Mouse (Mus musculus): ENCODE measurements around the gene Cenpn.

The Cenpn gene

GRCm38 (mm10) chr8:116969531-116969930, 48.0 kb downstream of the Cenpn start:
- TF ChIP-seq NANOG (IDR thresholded peaks at IDR 0.05; ENCODE audit: borderline replicate concordance, low read length): no peak
- Histone ChIP-seq H3K36me3 (ENCODE audit: insufficient read depth, low read length) (no peaks in the 10 kb centered on the region), H3K9me3 (ENCODE audit: low read length) (no peaks in the 10 kb centered on the region), H3K4me1 (replicated peaks; ENCODE audit: low read depth, low read length) (peaks cover 43% of the 10 kb centered on the region), H3K4me3 (replicated peaks; ENCODE audit: low read length) (no peak overlapping the region), H3K27me3 (ENCODE audit: insufficient read depth, low read length) (no peaks in the 10 kb centered on the region)

- Histone ChIP-seq H3K4me3 (replicated peaks; ENCODE audit: low read length) (peak overlapping the region; percentile 54), H3K4me1 (replicated peaks; ENCODE audit: low read depth, low read length) (peaks cover 78% of the 10 kb centered on the region), H3K9me3 (ENCODE audit: low read length) (no peaks in the 10 kb centered on the region), H3K36me3 (ENCODE audit: insufficient read depth, low read length) (no peaks in the 10 kb centered on the region), H3K27me3 (ENCODE audit: insufficient read depth, low read length) (no peaks in the 10 kb centered on the region)
- TF ChIP-seq POU5F1 (IDR thresholded peaks at IDR 0.05; ENCODE audit: borderline replicate concordance, low read length): peak; percentile 86; the same call in 1 of the 2 replicates
- TF ChIP-seq CTCF (conservative IDR thresholded peaks at IDR 0.05; ENCODE audit: low read length): no peak
- TF ChIP-seq NANOG (IDR thresholded peaks at IDR 0.05; ENCODE audit: borderline replicate concordance, low read length): peak; percentile 21; the same call in 1 of the 2 replicates
Observed at GRCm38 (mm10) chr8:116975066-116975465, 53.5 kb downstream of the Cenpn start.

- H3K4me3 ChIP-seq (replicated peaks; ENCODE audit: low read length): peak overlapping the region; percentile 54
- H3K27me3 ChIP-seq (ENCODE audit: insufficient read depth, low read length): no peaks in the 10 kb centered on the region
- H3K4me1 ChIP-seq (replicated peaks; ENCODE audit: low read depth, low read length): peaks cover 74% of the 10 kb centered on the region
- TF ChIP-seq NANOG (IDR thresholded peaks at IDR 0.05; ENCODE audit: borderline replicate concordance, low read length) (no peak), POU5F1 (IDR thresholded peaks at IDR 0.05; ENCODE audit: borderline replicate concordance, low read length) (no peak), CTCF (conservative IDR thresholded peaks at IDR 0.05; ENCODE audit: low read length) (no peak)
- H3K36me3 ChIP-seq (ENCODE audit: insufficient read depth, low read length): no peaks in the 10 kb centered on the region
- H3K9me3 ChIP-seq (ENCODE audit: low read length): no peaks in the 10 kb centered on the region
Observed at GRCm38 (mm10) chr8:116975606-116976005, 54.1 kb downstream of the Cenpn start.

- Histone ChIP-seq H3K36me3 (ENCODE audit: insufficient read depth, low read length) (peaks cover 18% of the 10 kb centered on the region), H3K27me3 (ENCODE audit: insufficient read depth, low read length) (no peaks in the 10 kb centered on the region), H3K4me1 (replicated peaks; ENCODE audit: low read depth, low read length) (peaks cover 57% of the 10 kb centered on the region), H3K9me3 (ENCODE audit: low read length) (no peaks in the 10 kb centered on the region), H3K4me3 (replicated peaks; ENCODE audit: low read length) (peak overlapping the region; percentile 98)
- no peak for TF ChIP-seq CTCF (conservative IDR thresholded peaks at IDR 0.05; ENCODE audit: low read length)
- no peak for TF ChIP-seq NANOG (IDR thresholded peaks at IDR 0.05; ENCODE audit: borderline replicate concordance, low read length)
- TF ChIP-seq POU5F1 (IDR thresholded peaks at IDR 0.05; ENCODE audit: borderline replicate concordance, low read length): no peak
Observed at GRCm38 (mm10) chr8:116978052-116978451, 56.5 kb downstream of the Cenpn start.

GRCm38 (mm10) chr8:116978631-116979256, 57.2 kb downstream of the Cenpn start, which contains the start of gene 1700030J22Rik:
Gene 1700030J22Rik, minus strand, starts transcription at chr8:116978959.
- H3K4me1 ChIP-seq (replicated peaks; ENCODE audit: low read depth, low read length): peaks cover 54% of the 10 kb centered on the region
- no peak for TF ChIP-seq CTCF (conservative IDR thresholded peaks at IDR 0.05; ENCODE audit: low read length)
- no peak for TF ChIP-seq POU5F1 (IDR thresholded peaks at IDR 0.05; ENCODE audit: borderline replicate concordance, low read length)
- no peak for TF ChIP-seq NANOG (IDR thresholded peaks at IDR 0.05; ENCODE audit: borderline replicate concordance, low read length)
- peaks cover 25% of the 10 kb centered on the region for H3K36me3 ChIP-seq (ENCODE audit: insufficient read depth, low read length)
- peak within 1 kb of the TSS; percentile 98 for H3K4me3 ChIP-seq (replicated peaks; ENCODE audit: low read length)
- H3K9me3 ChIP-seq (ENCODE audit: low read length): no peaks in the 10 kb centered on the region
- no peaks in the 10 kb centered on the region for H3K27me3 ChIP-seq (ENCODE audit: insufficient read depth, low read length)

- Histone ChIP-seq H3K9me3 (ENCODE audit: low read length) (no peaks in the 10 kb centered on the region), H3K27me3 (ENCODE audit: insufficient read depth, low read length) (no peaks in the 10 kb centered on the region), H3K36me3 (ENCODE audit: insufficient read depth, low read length) (peaks cover 39% of the 10 kb centered on the region), H3K4me1 (replicated peaks; ENCODE audit: low read depth, low read length) (peaks cover 49% of the 10 kb centered on the region), H3K4me3 (replicated peaks; ENCODE audit: low read length) (no peak overlapping the region)
- TF ChIP-seq CTCF (conservative IDR thresholded peaks at IDR 0.05; ENCODE audit: low read length) (peak; percentile 85), POU5F1 (IDR thresholded peaks at IDR 0.05; ENCODE audit: borderline replicate concordance, low read length) (no peak)
Observed at GRCm38 (mm10) chr8:116980117-116980516, 58.6 kb downstream of the Cenpn start.

- TF ChIP-seq POU5F1 (IDR thresholded peaks at IDR 0.05; ENCODE audit: borderline replicate concordance, low read length): no peak
- peak; percentile 63 for TF ChIP-seq CTCF (conservative IDR thresholded peaks at IDR 0.05; ENCODE audit: low read length)
- no peak for TF ChIP-seq NANOG (IDR thresholded peaks at IDR 0.05; ENCODE audit: borderline replicate concordance, low read length)
- H3K4me1 ChIP-seq (replicated peaks; ENCODE audit: low read depth, low read length): peaks cover 49% of the 10 kb centered on the region
- H3K4me3 ChIP-seq (replicated peaks; ENCODE audit: low read length): no peak overlapping the region
- peaks cover 74% of the 10 kb centered on the region for H3K36me3 ChIP-seq (ENCODE audit: insufficient read depth, low read length)
- H3K27me3 ChIP-seq (ENCODE audit: insufficient read depth, low read length): no peaks in the 10 kb centered on the region
- H3K9me3 ChIP-seq (ENCODE audit: low read length): no peaks in the 10 kb centered on the region
Observed at GRCm38 (mm10) chr8:116989842-116990241, 68.3 kb downstream of the Cenpn start.

Data from E14TG2a.4 (cell line).